Mouse (Mus musculus): Measurements from ENCODE around the gene Akirin2.
"Not testable (repeated sequence)": the region's sequence is repeated elsewhere in the genome, so short reads cannot be mapped to it uniquely, and the experiment has no call there.

The Akirin2 gene

GRCm38 (mm10) chr4:34550748-34551097 is at the start of gene Akirin2:
TSS of gene Akirin2 (plus strand) at chr4:34550937.
- no peak for DNase-seq (ENCODE audit: low read depth, low spot score)

GRCm38 (mm10) chr4:34510305-34510704 is 40.4 kb upstream of the Akirin2 start:
- no peak for DNase-seq (ENCODE audit: low read depth, low spot score)

GRCm38 (mm10) chr4:34522846-34523245 is 27.9 kb upstream of the Akirin2 start:
- no peak for DNase-seq (ENCODE audit: low read depth, low spot score)

- DNase-seq (ENCODE audit: low read depth, low spot score), result no peak
Observed at GRCm38 (mm10) chr4:34523586-34523985, 27.2 kb upstream of the Akirin2 start.

- no peak for DNase-seq (ENCODE audit: low read depth, low spot score)
Observed at GRCm38 (mm10) chr4:34526771-34527170, 24.0 kb upstream of the Akirin2 start.

GRCm38 (mm10) chr4:34528430-34529100 is 22.2 kb upstream of the Akirin2 start:
- no peak for DNase-seq (ENCODE audit: low read depth, low spot score)

- DNase-seq (ENCODE audit: low read depth, low spot score), result no peak
Observed at GRCm38 (mm10) chr4:34529379-34529778, 21.4 kb upstream of the Akirin2 start.

- DNase-seq (ENCODE audit: low read depth, low spot score), result no peak
Observed at GRCm38 (mm10) chr4:34529941-34530340, 20.8 kb upstream of the Akirin2 start.

- peak; percentile 97 for DNase-seq (ENCODE audit: low read depth, low spot score)
Observed at GRCm38 (mm10) chr4:34549981-34550747, 573 bp upstream of the Akirin2 start.

- DNase-seq (ENCODE audit: low read depth, low spot score), result no peak
Observed at GRCm38 (mm10) chr4:34551098-34551809, 517 bp downstream of the Akirin2 start.

- no peak for DNase-seq (ENCODE audit: low read depth, low spot score)
Observed at GRCm38 (mm10) chr4:34551966-34552365, 1.2 kb downstream of the Akirin2 start.

- DNase-seq (ENCODE audit: low read depth, low spot score), result no peak
Observed at GRCm38 (mm10) chr4:34554596-34554995, 3.9 kb downstream of the Akirin2 start.

GRCm38 (mm10) chr4:34555604-34556003 is 4.9 kb downstream of the Akirin2 start:
- DNase-seq (ENCODE audit: low read depth, low spot score), result no peak

- no peak for DNase-seq (ENCODE audit: low read depth, low spot score)
Observed at GRCm38 (mm10) chr4:34556183-34556582, 5.4 kb downstream of the Akirin2 start.

GRCm38 (mm10) chr4:34560971-34561370 is 10.2 kb downstream of the Akirin2 start:
- DNase-seq (ENCODE audit: low read depth, low spot score), result no peak

GRCm38 (mm10) chr4:34566226-34566625 is 15.5 kb downstream of the Akirin2 start:
- DNase-seq (ENCODE audit: low read depth, low spot score), result no peak

- no peak for DNase-seq (ENCODE audit: low read depth, low spot score)
Observed at GRCm38 (mm10) chr4:34572876-34573275, 22.1 kb downstream of the Akirin2 start.

GRCm38 (mm10) chr4:34577028-34577427 is 26.3 kb downstream of the Akirin2 start:
- DNase-seq (ENCODE audit: low read depth, low spot score), result no peak

- DNase-seq (ENCODE audit: low read depth, low spot score), result no peak
Observed at GRCm38 (mm10) chr4:34579215-34579614, 28.5 kb downstream of the Akirin2 start.

GRCm38 (mm10) chr4:34581489-34581888 is 30.8 kb downstream of the Akirin2 start:
- not testable (repeated sequence) for DNase-seq (ENCODE audit: low read depth, low spot score)

- DNase-seq (ENCODE audit: low read depth, low spot score), result no peak
Observed at GRCm38 (mm10) chr4:34581990-34582389, 31.3 kb downstream of the Akirin2 start.

GRCm38 (mm10) chr4:34582476-34582875 is 31.7 kb downstream of the Akirin2 start:
- DNase-seq (ENCODE audit: low read depth, low spot score), result no peak

GRCm38 (mm10) chr4:34583427-34583826 is 32.7 kb downstream of the Akirin2 start:
- DNase-seq (ENCODE audit: low read depth, low spot score), result no peak

All from brain, embryonic 18.5 days (tissue).